Mouse (Mus musculus) small intestine, adult 2 months (tissue): ENCODE results near the gene Krtap13-1. TPM values are rescaled to one million over a fixed set of nuclear protein-coding genes. Genes with fewer than 3 reads are reported as not detected.

Source experiments
- H3K27ac ChIP-seq: fragments of 200-500 bp; 2 replicates; pipeline ENCODE4 v1.5.1; 2012; ENCODE audit warnings: low read depth, low read length, control low read depth, inconsistent platforms; ENCODE audit not compliant: insufficient read depth
- H3K27me3 ChIP-seq: fragments of 200-500 bp; 2 replicates; pipeline ENCODE4 v1.6.1; 2012; ENCODE audit warnings: mild to moderate bottlenecking, moderate library complexity, low read length, inconsistent platforms; ENCODE audit not compliant: control insufficient read depth, insufficient read depth
- H3K36me3 ChIP-seq: fragments of 200-500 bp; 2 replicates; pipeline ENCODE4 v1.6.1; 2012; ENCODE audit warnings: mild to moderate bottlenecking, low read length, control low read depth, inconsistent platforms; ENCODE audit not compliant: control insufficient read depth, insufficient read depth
- H3K4me1 ChIP-seq: fragments of 200-500 bp; 2 replicates; pipeline ENCODE4 v1.6.1; 2012; ENCODE audit warnings: low read length, inconsistent platforms, mixed read lengths; ENCODE audit not compliant: control insufficient read depth, insufficient read depth, insufficient read length
- H3K4me3 ChIP-seq: fragments of 200-500 bp; 2 replicates; pipeline ENCODE4 v1.5.1; 2012; ENCODE audit warnings: low read depth, mild to moderate bottlenecking, control low read depth, inconsistent platforms, low read length, moderate library complexity
- CTCF ChIP-seq: fragments of 200-500 bp; IDR thresholded peaks from 2 replicates; pipeline ENCODE4 v1.5.1; 2012; ENCODE audit warnings: low read depth, mild to moderate bottlenecking, control low read depth, inconsistent platforms, low read length, moderate library complexity, mixed read lengths; ENCODE audit not compliant: insufficient replicate concordance, insufficient read length; ENCODE audit errors: extremely low read depth
- POLR2A ChIP-seq: fragments of 200-500 bp; IDR thresholded peaks from 2 replicates; pipeline ENCODE4 v1.6.1; 2012; ENCODE audit warnings: low read depth, mild to moderate bottlenecking, control low read depth, inconsistent platforms, low read length, moderate library complexity
- WGBS: fragments of 180-500 bp; shearing (Covaris S2); methylation state at CpG from one replicate; pipeline ENCODE4 v1.1.7; 2018; 5-methylcytosine and 5-hydroxymethylcytosine counted together
- polyA plus RNA-seq: library from polyadenylated mRNA; depleted of rRNA; stranded (reverse); fragments of >200 nt; gene quantifications from 2 replicates; pipeline ENCODE4 v1.2.3, GENCODE M21; 2012; rRNA removed

Krtap13-1 gene
- polyA plus RNA-seq, 1 experiment = not detected

- 82% methylated on average over 2 of the region's 2 CpGs for WGBS
- Histone ChIP-seq H3K4me3 (no peak within 1 kb of the TSS), H3K36me3 (no peaks in the 10 kb centered on the region), H3K27me3 (no peaks in the 10 kb centered on the region), H3K27ac (no peak within 1 kb of the TSS), H3K4me1 (no peaks in the 10 kb centered on the region)
- TF ChIP-seq CTCF (no peak), POLR2A (no peak)
These were observed 45.4 kb downstream of the Krtap13-1 start, which contains the start of gene 2310057N15Rik for GRCm38 (mm10) chr16:88774106-88774505. Gene 2310057N15Rik (minus strand): TSS chr16:88774206.

DNA sequence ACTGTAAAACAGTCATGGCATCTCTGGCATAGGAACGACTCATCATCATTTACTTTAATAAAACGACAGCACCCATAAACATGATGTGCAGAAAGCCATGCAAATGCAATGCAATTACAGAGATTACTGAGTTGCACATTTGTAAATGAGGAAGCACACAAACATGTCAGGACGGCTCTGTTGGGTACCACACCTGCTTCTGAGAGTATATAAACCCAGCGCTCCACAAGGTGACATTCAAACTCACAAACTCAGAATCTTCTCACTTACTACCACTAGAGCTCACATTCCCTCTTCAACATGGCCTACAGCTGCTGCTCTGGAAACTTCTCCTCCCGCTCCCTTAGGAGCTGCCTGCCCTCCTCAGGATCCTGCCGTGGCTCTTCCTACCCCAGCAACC is 48.9 kb downstream of the Krtap13-1 start, which contains the start of gene Gm5965:
TSS of gene Gm5965 (plus strand) at position 301 of the 400 bp plus-strand sequence.
- Histone ChIP-seq H3K27ac (no peak within 1 kb of the TSS), H3K27me3 (no peaks in the 10 kb centered on the region), H3K4me1 (no peaks in the 10 kb centered on the region), H3K36me3 (no peaks in the 10 kb centered on the region), H3K4me3 (no peak within 1 kb of the TSS)
- TF ChIP-seq CTCF = no peak
- no peak for TF ChIP-seq POLR2A
- 85% methylated on average over 6 of the region's 6 CpGs for WGBS

Other genes starting within 250 kb of the Krtap13-1 start
- not detected in 2 replicates for gene Cldn17, start 221.9 kb upstream of the Krtap13-1 start, polyA plus RNA-seq
- gene Cldn8, start 165.7 kb upstream of the Krtap13-1 start, polyA plus RNA-seq = 0.39 and 0.55 TPM in 2 replicates
- not detected in 2 replicates for gene Krtap24-1, start 116.6 kb upstream of the Krtap13-1 start, polyA plus RNA-seq
- gene 2310079G19Rik, start 101.2 kb upstream of the Krtap13-1 start, polyA plus RNA-seq = not detected in 2 replicates
- gene Krtap26-1, start 81.1 kb upstream of the Krtap13-1 start, polyA plus RNA-seq = not detected in 2 replicates
- not detected in 2 replicates for gene Krtap27-1, start 57.2 kb upstream of the Krtap13-1 start, polyA plus RNA-seq
- not detected in 2 replicates for gene 2310061N02Rik, start 20.9 kb upstream of the Krtap13-1 start, polyA plus RNA-seq
- not detected in 2 replicates for gene Krtap13, start 22.8 kb downstream of the Krtap13-1 start, polyA plus RNA-seq
- not detected in 2 replicates for gene 2310034C09Rik, start 30.0 kb downstream of the Krtap13-1 start, polyA plus RNA-seq
- gene 2310057N15Rik, start 45.3 kb downstream of the Krtap13-1 start, polyA plus RNA-seq = not detected in 2 replicates
- gene Gm5965, start 49.0 kb downstream of the Krtap13-1 start, polyA plus RNA-seq = not detected in 2 replicates
- not detected in 2 replicates for gene Gm20741, start 83.4 kb downstream of the Krtap13-1 start, polyA plus RNA-seq
- gene Krtap15, start 91.4 kb downstream of the Krtap13-1 start, polyA plus RNA-seq = not detected in 2 replicates
- not detected in 2 replicates for gene Krtap14, start 97.3 kb downstream of the Krtap13-1 start, polyA plus RNA-seq
- not detected in 2 replicates for gene Krtap19-1, start 140.5 kb downstream of the Krtap13-1 start, polyA plus RNA-seq
- not detected in 2 replicates for gene Krtap19-2, start 145.4 kb downstream of the Krtap13-1 start, polyA plus RNA-seq
- gene Krtap19-3, start 149.2 kb downstream of the Krtap13-1 start, polyA plus RNA-seq = not detected in 2 replicates
- not detected in 2 replicates for gene Krtap19-4, start 156.2 kb downstream of the Krtap13-1 start, polyA plus RNA-seq
- gene Krtap19-5, start 167.6 kb downstream of the Krtap13-1 start, polyA plus RNA-seq = not detected in 2 replicates
- gene Krtap19-9b, start 203.4 kb downstream of the Krtap13-1 start, polyA plus RNA-seq = not detected in 2 replicates
- not detected in 2 replicates for gene Krtap16-3, start 234.0 kb downstream of the Krtap13-1 start, polyA plus RNA-seq